Mouse (Mus musculus) cortical plate, adult 2 months (tissue): Measurements from ENCODE around the gene Bcl10. TPM values are rescaled to one million over a fixed set of nuclear protein-coding genes. Genes with fewer than 3 reads are reported as not detected.
"Not testable (repeated sequence)": the region's sequence is repeated elsewhere in the genome, so short reads cannot be mapped to it uniquely, and the experiment has no call there.

ENCODE experiments used
- H3K27ac ChIP-seq: fragments of 200-500 bp; 2 replicates; pipeline ENCODE4 v1.5.1; 2012; ENCODE audit warnings: low read length, control low read depth, inconsistent platforms; ENCODE audit not compliant: insufficient read depth
- H3K4me1 ChIP-seq: fragments of 200-500 bp; 2 replicates; pipeline ENCODE4 v1.6.1; 2011; ENCODE audit warnings: low read length; ENCODE audit not compliant: control insufficient read depth, insufficient read depth
- H3K4me3 ChIP-seq: fragments of 200-500 bp; 2 replicates; pipeline ENCODE4 v1.5.1; 2011; ENCODE audit warnings: mild to moderate bottlenecking, low read length, control low read depth; ENCODE audit not compliant: insufficient read depth
- CTCF ChIP-seq: fragments of 200-500 bp; IDR thresholded peaks from 2 replicates; pipeline ENCODE4 v1.5.1; 2011; ENCODE audit warnings: mild to moderate bottlenecking, control low read depth, low read length; ENCODE audit not compliant: insufficient read depth; ENCODE audit errors: extremely low read depth
- POLR2A ChIP-seq: fragments of 200-500 bp; IDR thresholded peaks from 2 replicates; pipeline ENCODE4 v1.6.1; 2011; ENCODE audit warnings: mild to moderate bottlenecking, low read length, control low read depth; ENCODE audit not compliant: insufficient read depth; ENCODE audit errors: extremely low read depth
- polyA plus RNA-seq: library from polyadenylated mRNA; depleted of rRNA; stranded (reverse); fragments of >200 nt; gene quantifications from 2 replicates; pipeline ENCODE4 v1.2.3, GENCODE M21; 2012; rRNA removed

Gene Bcl10
- 11.8 TPM in 2 replicates for polyA plus RNA-seq

DNA sequence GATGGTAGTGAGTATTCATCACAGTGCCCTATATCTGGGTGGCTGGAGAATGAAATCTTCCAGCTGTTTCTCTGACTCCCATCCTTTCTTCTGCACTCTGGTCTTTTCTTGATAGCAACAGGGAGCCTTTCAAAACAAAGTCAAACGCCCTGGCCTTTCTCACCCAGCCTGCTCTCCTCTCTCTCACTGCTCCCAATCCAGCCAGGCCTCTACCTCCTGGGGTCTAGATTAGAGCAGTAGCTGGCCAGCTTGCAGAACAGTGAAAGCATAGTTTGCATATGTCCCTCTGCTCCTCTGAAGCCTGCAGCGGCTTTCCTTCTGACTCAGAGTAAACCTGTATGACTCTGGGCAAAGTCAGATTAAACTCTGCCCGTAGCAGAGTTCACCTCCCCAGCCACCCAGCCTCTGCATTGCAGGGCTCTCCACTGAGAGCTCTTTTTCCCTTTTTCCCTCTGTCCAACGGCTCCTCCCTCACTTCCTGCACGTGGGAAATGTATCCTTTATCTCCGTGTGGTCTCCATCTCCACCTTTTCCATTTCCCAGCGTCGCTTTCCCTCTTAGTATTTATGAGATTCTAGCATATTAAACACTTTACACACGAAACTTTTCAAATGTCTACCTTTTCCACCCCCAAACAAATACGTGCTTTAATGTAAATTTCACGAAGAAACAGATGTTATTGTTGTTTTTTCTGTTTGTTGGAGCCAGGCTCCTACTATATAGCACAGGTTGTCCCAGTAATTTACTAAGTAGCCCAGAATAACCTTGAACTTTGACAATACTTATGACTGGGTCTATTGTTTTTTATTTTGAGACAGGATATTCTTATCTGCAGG, at the start of gene Bcl10:
Gene Bcl10, plus strand, starts transcription at position 786 of the 836 bp plus-strand sequence.
- Histone ChIP-seq H3K27ac (no peak within 1 kb of the TSS), H3K4me3 (peak within 1 kb of the TSS; percentile 72), H3K4me1 (peaks cover 4% of the 10 kb centered on the region)
- TF ChIP-seq CTCF (no peak), POLR2A (no peak)

GRCm38 (mm10) chr3:145873271-145873670, 49.3 kb upstream of the Bcl10 start:
- Histone ChIP-seq H3K4me1 (0 out of 2 replicates have a peak, but pooled peaks cover 1% of the 10 kb centered on the region), H3K27ac (no peak overlapping the region), H3K4me3 (no peak overlapping the region)
- TF ChIP-seq POLR2A: no peak
- no peak for TF ChIP-seq CTCF

DNA sequence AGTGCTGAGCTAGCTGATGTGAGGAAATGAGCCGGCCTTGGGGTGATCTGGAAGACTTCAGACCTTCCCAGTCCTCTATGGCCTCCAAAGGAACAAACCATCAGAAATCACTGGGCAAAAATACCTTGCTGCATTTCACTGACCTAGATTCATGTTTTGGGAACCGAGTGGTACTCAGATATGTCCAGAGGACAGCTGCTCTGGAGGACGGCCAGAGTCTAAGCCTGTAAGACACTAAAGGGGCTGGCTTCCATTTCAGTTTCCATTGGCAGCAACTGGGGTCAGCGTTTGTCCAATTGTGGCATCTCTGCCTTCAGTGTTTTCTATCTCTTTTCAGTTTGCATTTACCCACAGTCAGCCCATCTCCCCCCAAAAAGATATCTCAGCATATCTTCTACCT, 48.5 kb upstream of the Bcl10 start:
- Histone ChIP-seq H3K4me1 (0 out of 2 replicates have a peak, but pooled peaks cover 1% of the 10 kb centered on the region), H3K27ac (no peak overlapping the region), H3K4me3 (no peak overlapping the region)
- TF ChIP-seq CTCF: no peak
- no peak for TF ChIP-seq POLR2A

- Histone ChIP-seq H3K4me3 (no peak overlapping the region), H3K4me1 (0 out of 2 replicates have a peak, but pooled peaks cover 1% of the 10 kb centered on the region), H3K27ac (no peak overlapping the region)
- TF ChIP-seq POLR2A (no peak), CTCF (no peak)
Observed at GRCm38 (mm10) chr3:145876120-145876519, 46.5 kb upstream of the Bcl10 start.

- not testable (repeated sequence) for H3K4me3 ChIP-seq, H3K27ac ChIP-seq, H3K4me1 ChIP-seq
Observed at GRCm38 (mm10) chr3:145878867-145879266, 43.7 kb upstream of the Bcl10 start.

DNA sequence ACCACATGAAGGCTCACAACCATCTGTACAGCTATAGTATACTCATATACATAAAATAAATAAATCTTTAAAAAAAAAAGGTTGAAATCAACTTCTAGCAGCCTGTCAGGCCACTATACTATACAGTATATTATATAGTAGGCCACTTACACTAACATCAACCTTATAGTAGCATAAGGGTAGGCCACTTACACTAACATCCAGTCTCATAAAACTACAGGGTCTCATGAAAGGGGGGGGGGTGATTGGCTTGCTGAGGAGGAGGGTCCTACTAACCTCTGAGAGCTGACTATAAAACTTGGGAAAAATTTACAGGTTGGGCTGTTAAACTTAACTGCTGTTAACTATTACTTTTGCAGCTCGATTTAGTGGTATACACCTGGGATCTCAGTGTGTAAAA, 42.3 kb upstream of the Bcl10 start:
- H3K4me3 ChIP-seq: no peak overlapping the region
- no peak overlapping the region for H3K27ac ChIP-seq
- TF ChIP-seq POLR2A (no peak), CTCF (no peak)
- no peaks in the 10 kb centered on the region for H3K4me1 ChIP-seq

- TF ChIP-seq POLR2A (no peak), CTCF (no peak)
- no peak overlapping the region for H3K27ac ChIP-seq
- H3K4me3 ChIP-seq: no peak overlapping the region
- H3K4me1 ChIP-seq: peaks cover 2% of the 10 kb centered on the region
Observed at GRCm38 (mm10) chr3:145882076-145882874, 40.3 kb upstream of the Bcl10 start.

GRCm38 (mm10) chr3:145883233-145883632, 39.4 kb upstream of the Bcl10 start:
- Histone ChIP-seq H3K4me1 (peaks cover 2% of the 10 kb centered on the region), H3K4me3 (no peak overlapping the region), H3K27ac (no peak overlapping the region)
- TF ChIP-seq CTCF (no peak), POLR2A (no peak)

- H3K27ac ChIP-seq: no peak overlapping the region
- TF ChIP-seq POLR2A (no peak), CTCF (no peak)
- peaks cover 2% of the 10 kb centered on the region for H3K4me1 ChIP-seq
- no peak overlapping the region for H3K4me3 ChIP-seq
Observed at GRCm38 (mm10) chr3:145885376-145885775, 37.2 kb upstream of the Bcl10 start.
